Mouse (Mus musculus): ENCODE measurements around the gene Ccdc58. TPM values are rescaled to one million over a fixed set of nuclear protein-coding genes. Genes with fewer than 3 reads are reported as not detected.
A peak's percentile ranks its signal among the peaks of the same experiment; 100 is the strongest.
"Not testable (repeated sequence)": the region's sequence is repeated elsewhere in the genome, so short reads cannot be mapped to it uniquely, and the experiment has no call there.

The Ccdc58 gene
- polyA plus RNA-seq (2014; fragmentation: Nextera tagmentation; extraction: Ambion mirVana), result 99.3 and 115 TPM in 2 replicates

GRCm38 (mm10) chr16:36071450-36072379, at the start of gene Ccdc58, which contains the start of gene Fam162a:
Gene Ccdc58, plus strand, starts transcription at chr16:36071685.
Gene Fam162a, minus strand, starts transcription at chr16:36071594.
- H3K4me3 ChIP-seq (ENCODE audit: low read length), result peak within 1 kb of the TSS; percentile 83
- H3K9me3 ChIP-seq (ENCODE audit: control insufficient read depth, low read length), result no peaks in the 10 kb centered on the region
- H3K27ac ChIP-seq (ENCODE audit: low read depth, low read length), result peak within 1 kb of the TSS; percentile 98
- H3K9ac ChIP-seq (ENCODE audit: low read depth, low read length), result peak within 1 kb of the TSS; percentile 82
- no peaks in the 10 kb centered on the region for H3K27me3 ChIP-seq (ENCODE audit: control insufficient read depth, insufficient read depth, low read length)
- ATAC-seq (ENCODE audit: low FRiP score, low TSS enrichment), result peak; percentile 95
- under 1% methylated on average over 72 of the region's 81 CpGs for WGBS
- H3K4me1 ChIP-seq (ENCODE audit: control insufficient read depth, insufficient read depth, low read length), result peaks cover 20% of the 10 kb centered on the region
- peaks cover 12% of the 10 kb centered on the region; the same call in 1 of the 2 replicates for H3K36me3 ChIP-seq (ENCODE audit: control insufficient read depth, insufficient read depth, low read length)
- peak within 1 kb of the TSS; percentile 70 for H3K4me2 ChIP-seq (replicated peaks; ENCODE audit: low read depth, low read length)

GRCm38 (mm10) chr16:36028120-36028519, 43.4 kb upstream of the Ccdc58 start:
- not testable (repeated sequence) for ATAC-seq (ENCODE audit: low FRiP score, low TSS enrichment); H3K9me3 ChIP-seq (ENCODE audit: control insufficient read depth, low read length); H3K4me3 ChIP-seq (ENCODE audit: low read length); H3K27me3 ChIP-seq (ENCODE audit: control insufficient read depth, insufficient read depth, low read length); H3K4me1 ChIP-seq (ENCODE audit: control insufficient read depth, insufficient read depth, low read length); H3K9ac ChIP-seq (ENCODE audit: low read depth, low read length); H3K27ac ChIP-seq (ENCODE audit: low read depth, low read length); H3K4me2 ChIP-seq (replicated peaks; ENCODE audit: low read depth, low read length)
- peaks cover 42% of the 10 kb centered on the region for H3K36me3 ChIP-seq (ENCODE audit: control insufficient read depth, insufficient read depth, low read length)
- WGBS, result 100% methylated on average over 1 of the region's 2 CpGs

GRCm38 (mm10) chr16:36040640-36041624, 30.6 kb upstream of the Ccdc58 start, which contains the start of gene Wdr5b:
Gene Wdr5b, plus strand, starts transcription at chr16:36041190.
- H3K27ac ChIP-seq (ENCODE audit: low read depth, low read length), result peak within 1 kb of the TSS; percentile 82

GRCm38 (mm10) chr16:36041625-36042020, 29.9 kb upstream of the Ccdc58 start:
- Histone ChIP-seq H3K9me3 (ENCODE audit: control insufficient read depth, low read length) (no peaks in the 10 kb centered on the region), H3K27me3 (ENCODE audit: control insufficient read depth, insufficient read depth, low read length) (no peaks in the 10 kb centered on the region), H3K4me1 (ENCODE audit: control insufficient read depth, insufficient read depth, low read length) (peaks cover 9% of the 10 kb centered on the region), H3K4me2 (replicated peaks; ENCODE audit: low read depth, low read length) (peak overlapping the region; percentile 67), H3K4me3 (ENCODE audit: low read length) (peak overlapping the region; percentile 62), H3K9ac (ENCODE audit: low read depth, low read length) (peak overlapping the region; percentile 76), H3K27ac (ENCODE audit: low read depth, low read length) (peak overlapping the region; percentile 82), H3K36me3 (ENCODE audit: control insufficient read depth, insufficient read depth, low read length) (peaks cover 36% of the 10 kb centered on the region)
- 25% methylated on average over 11 of the region's 11 CpGs for WGBS
- ATAC-seq (ENCODE audit: low FRiP score, low TSS enrichment), result no peak

More at GRCm38 (mm10) chr16:36040640-36041624, 30.6 kb upstream of the Ccdc58 start, which contains the start of gene Wdr5b:
- Histone ChIP-seq H3K27me3 (ENCODE audit: control insufficient read depth, insufficient read depth, low read length) (no peaks in the 10 kb centered on the region), H3K4me1 (ENCODE audit: control insufficient read depth, insufficient read depth, low read length) (peaks cover 9% of the 10 kb centered on the region), H3K36me3 (ENCODE audit: control insufficient read depth, insufficient read depth, low read length) (peaks cover 30% of the 10 kb centered on the region), H3K9ac (ENCODE audit: low read depth, low read length) (peak within 1 kb of the TSS; percentile 76), H3K4me3 (ENCODE audit: low read length) (peak within 1 kb of the TSS; percentile 62), H3K9me3 (ENCODE audit: control insufficient read depth, low read length) (no peaks in the 10 kb centered on the region), H3K4me2 (replicated peaks; ENCODE audit: low read depth, low read length) (peak within 1 kb of the TSS; percentile 67)
- 2% methylated on average over 39 of the region's 39 CpGs for WGBS
- ATAC-seq (ENCODE audit: low FRiP score, low TSS enrichment), result peak; percentile 97

- H3K9me3 ChIP-seq (ENCODE audit: control insufficient read depth, low read length), result no peaks in the 10 kb centered on the region
- H3K27ac ChIP-seq (ENCODE audit: low read depth, low read length), result no peak overlapping the region
- no peak overlapping the region for H3K4me3 ChIP-seq (ENCODE audit: low read length)
- no peaks in the 10 kb centered on the region for H3K27me3 ChIP-seq (ENCODE audit: control insufficient read depth, insufficient read depth, low read length)
- no peak for ATAC-seq (ENCODE audit: low FRiP score, low TSS enrichment)
- peaks cover 9% of the 10 kb centered on the region for H3K4me1 ChIP-seq (ENCODE audit: control insufficient read depth, insufficient read depth, low read length)
- 68% methylated on average over 10 of the region's 10 CpGs for WGBS
- no peak overlapping the region for H3K9ac ChIP-seq (ENCODE audit: low read depth, low read length)
- no peak overlapping the region for H3K4me2 ChIP-seq (replicated peaks; ENCODE audit: low read depth, low read length)
- H3K36me3 ChIP-seq (ENCODE audit: control insufficient read depth, insufficient read depth, low read length), result peaks cover 36% of the 10 kb centered on the region
These were observed 28.4 kb upstream of the Ccdc58 start for GRCm38 (mm10) chr16:36043073-36043472.

GRCm38 (mm10) chr16:36043964-36044363, 27.5 kb upstream of the Ccdc58 start:
- Histone ChIP-seq H3K36me3 (ENCODE audit: control insufficient read depth, insufficient read depth, low read length) (peaks cover 44% of the 10 kb centered on the region), H3K4me3 (ENCODE audit: low read length) (no peak overlapping the region), H3K9me3 (ENCODE audit: control insufficient read depth, low read length) (no peaks in the 10 kb centered on the region), H3K27ac (ENCODE audit: low read depth, low read length) (no peak overlapping the region), H3K27me3 (ENCODE audit: control insufficient read depth, insufficient read depth, low read length) (no peaks in the 10 kb centered on the region), H3K4me1 (ENCODE audit: control insufficient read depth, insufficient read depth, low read length) (peaks cover 9% of the 10 kb centered on the region), H3K9ac (ENCODE audit: low read depth, low read length) (no peak overlapping the region), H3K4me2 (replicated peaks; ENCODE audit: low read depth, low read length) (no peak overlapping the region)
- 88% methylated on average over 4 of the region's 4 CpGs for WGBS
- ATAC-seq (ENCODE audit: low FRiP score, low TSS enrichment), result no peak

- H3K4me3 ChIP-seq (ENCODE audit: low read length), result no peak overlapping the region
- no peaks in the 10 kb centered on the region for H3K27me3 ChIP-seq (ENCODE audit: control insufficient read depth, insufficient read depth, low read length)
- H3K27ac ChIP-seq (ENCODE audit: low read depth, low read length), result no peak overlapping the region
- ATAC-seq (ENCODE audit: low FRiP score, low TSS enrichment), result no peak
- peaks cover 1% of the 10 kb centered on the region; the same call in 1 of the 2 replicates for H3K4me1 ChIP-seq (ENCODE audit: control insufficient read depth, insufficient read depth, low read length)
- no peak overlapping the region for H3K4me2 ChIP-seq (replicated peaks; ENCODE audit: low read depth, low read length)
- 87% methylated on average over 4 of the region's 4 CpGs for WGBS
- peaks cover 73% of the 10 kb centered on the region for H3K36me3 ChIP-seq (ENCODE audit: control insufficient read depth, insufficient read depth, low read length)
- H3K9me3 ChIP-seq (ENCODE audit: control insufficient read depth, low read length), result no peaks in the 10 kb centered on the region
- H3K9ac ChIP-seq (ENCODE audit: low read depth, low read length), result no peak overlapping the region
These were observed 23.9 kb upstream of the Ccdc58 start for GRCm38 (mm10) chr16:36047538-36047937.

- Histone ChIP-seq H3K27me3 (ENCODE audit: control insufficient read depth, insufficient read depth, low read length) (no peaks in the 10 kb centered on the region), H3K4me2 (replicated peaks; ENCODE audit: low read depth, low read length) (no peak overlapping the region), H3K27ac (ENCODE audit: low read depth, low read length) (no peak overlapping the region), H3K9ac (ENCODE audit: low read depth, low read length) (no peak overlapping the region), H3K4me1 (ENCODE audit: control insufficient read depth, insufficient read depth, low read length) (no peaks in the 10 kb centered on the region), H3K4me3 (ENCODE audit: low read length) (no peak overlapping the region), H3K9me3 (ENCODE audit: control insufficient read depth, low read length) (no peaks in the 10 kb centered on the region), H3K36me3 (ENCODE audit: control insufficient read depth, insufficient read depth, low read length) (peaks cover 42% of the 10 kb centered on the region)
- WGBS, result 93% methylated on average over 6 of the region's 6 CpGs
- no peak for ATAC-seq (ENCODE audit: low FRiP score, low TSS enrichment)
These were observed 20.0 kb upstream of the Ccdc58 start for GRCm38 (mm10) chr16:36051491-36051890.
